Mouse (Mus musculus): ENCODE results near the gene Olfr98. TPM values are rescaled to one million over a fixed set of nuclear protein-coding genes. Genes with fewer than 3 reads are reported as not detected.

The Olfr98 gene
- not detected in 2 replicates for polyA plus RNA-seq (2016; fragmentation: Nextera tagmentation; extraction: Ambion mirVana)

DNA sequence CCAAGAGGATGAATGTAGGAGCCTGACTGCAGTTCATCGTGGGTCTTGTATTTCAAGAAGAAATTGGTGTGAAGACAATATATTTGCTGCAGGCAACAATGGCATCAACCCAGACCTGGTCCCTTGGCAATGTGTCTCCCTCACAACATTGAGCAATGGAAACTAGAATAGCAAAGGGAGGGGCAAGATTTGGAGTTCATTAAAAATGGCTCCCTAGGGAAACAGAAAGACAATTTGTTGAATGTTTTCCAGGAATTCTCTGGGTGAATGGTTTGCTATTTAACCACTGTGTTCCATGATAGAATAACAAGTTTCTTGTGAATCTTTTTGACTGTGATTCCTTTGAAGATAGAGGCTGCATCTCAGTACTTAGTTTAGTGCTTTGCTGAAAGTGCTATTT is at the start of gene Olfr98:
TSS of gene Olfr98 (minus strand) at position 124 of the 400 bp plus-strand sequence.
- Histone ChIP-seq H3K4me3 (no peak within 1 kb of the TSS), H3K9me3 (replicated peaks) (no peaks in the 10 kb centered on the region), H3K4me2 (no peak within 1 kb of the TSS), H3K27ac (ENCODE audit: poor library complexity, severe bottlenecking) (no peak within 1 kb of the TSS), H3K27me3 (replicated peaks) (no peaks in the 10 kb centered on the region), H3K36me3 (no peaks in the 10 kb centered on the region), H3K9ac (no peak within 1 kb of the TSS), H3K4me1 (replicated peaks) (no peaks in the 10 kb centered on the region)
- 82% methylated on average over 1 of the region's 1 CpGs for WGBS
- no peak for ATAC-seq (ENCODE audit: insufficient number of reproducible peaks, low FRiP score)

DNA sequence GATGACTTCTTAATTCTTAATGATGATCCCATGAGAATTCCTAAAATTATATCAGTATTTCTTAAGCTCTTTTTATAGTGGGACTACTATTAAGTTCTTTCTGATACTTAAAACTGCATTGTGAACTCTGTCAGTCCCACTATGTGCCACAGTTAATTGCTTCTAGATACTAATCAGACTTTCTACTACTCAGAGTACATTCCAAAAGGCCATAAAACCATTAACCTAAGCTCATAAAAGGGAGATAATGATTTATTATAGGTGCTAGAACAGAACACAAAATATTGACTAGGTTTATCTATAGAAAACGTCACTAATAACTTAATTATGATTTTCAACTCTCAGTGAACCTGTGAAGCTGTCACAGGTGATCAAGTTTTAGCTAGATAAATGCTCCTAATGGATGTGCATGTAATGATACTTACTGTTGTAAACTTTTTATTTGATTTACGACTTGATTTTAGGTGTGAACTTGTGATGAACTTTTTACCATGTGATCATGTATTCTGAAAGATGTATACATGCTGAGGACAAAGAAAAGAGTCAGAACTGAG is 46.7 kb upstream of the Olfr98 start:
- no peak for ATAC-seq (ENCODE audit: insufficient number of reproducible peaks, low FRiP score)
- Histone ChIP-seq H3K27ac (ENCODE audit: poor library complexity, severe bottlenecking) (no peak overlapping the region), H3K4me1 (replicated peaks) (no peaks in the 10 kb centered on the region), H3K9ac (no peak overlapping the region), H3K4me2 (no peak overlapping the region), H3K27me3 (replicated peaks) (no peaks in the 10 kb centered on the region), H3K9me3 (replicated peaks) (no peaks in the 10 kb centered on the region), H3K36me3 (no peaks in the 10 kb centered on the region), H3K4me3 (no peak overlapping the region)
- WGBS: 35% methylated on average over 2 of the region's 2 CpGs

GRCm38 (mm10) chr17:37308483-37308882 is 44.9 kb upstream of the Olfr98 start:
- Histone ChIP-seq H3K27me3 (replicated peaks) (no peaks in the 10 kb centered on the region), H3K27ac (ENCODE audit: poor library complexity, severe bottlenecking) (no peak overlapping the region), H3K4me1 (replicated peaks) (no peaks in the 10 kb centered on the region), H3K9me3 (replicated peaks) (no peaks in the 10 kb centered on the region), H3K36me3 (no peaks in the 10 kb centered on the region), H3K4me3 (no peak overlapping the region), H3K9ac (no peak overlapping the region), H3K4me2 (no peak overlapping the region)
- no peak for ATAC-seq (ENCODE audit: insufficient number of reproducible peaks, low FRiP score)
- WGBS: 33% methylated on average over 4 of the region's 4 CpGs

GRCm38 (mm10) chr17:37304213-37304612 is 40.7 kb upstream of the Olfr98 start, which contains the start of gene Olfr101:
Gene Olfr101, minus strand, starts transcription at chr17:37304313.
- no peak within 1 kb of the TSS for H3K27ac ChIP-seq (ENCODE audit: poor library complexity, severe bottlenecking)
- no peaks in the 10 kb centered on the region for H3K36me3 ChIP-seq
- H3K27me3 ChIP-seq (replicated peaks): no peaks in the 10 kb centered on the region
- 65% methylated on average over 4 of the region's 4 CpGs for WGBS
- no peak for ATAC-seq (ENCODE audit: insufficient number of reproducible peaks, low FRiP score)
- no peak within 1 kb of the TSS for H3K9ac ChIP-seq
- no peaks in the 10 kb centered on the region for H3K9me3 ChIP-seq (replicated peaks)
- H3K4me3 ChIP-seq: no peak within 1 kb of the TSS
- H3K4me2 ChIP-seq: no peak within 1 kb of the TSS
- no peaks in the 10 kb centered on the region for H3K4me1 ChIP-seq (replicated peaks)

GRCm38 (mm10) chr17:37283360-37283759 is 19.8 kb upstream of the Olfr98 start, which contains the start of gene Olfr99:
Gene Olfr99, minus strand, starts transcription at chr17:37283460.
- 70% methylated on average over 1 of the region's 1 CpGs for WGBS
- no peak within 1 kb of the TSS for H3K9ac ChIP-seq
- H3K9me3 ChIP-seq (replicated peaks): no peaks in the 10 kb centered on the region
- no peak within 1 kb of the TSS for H3K27ac ChIP-seq (ENCODE audit: poor library complexity, severe bottlenecking)
- H3K4me3 ChIP-seq: no peak within 1 kb of the TSS
- no peak within 1 kb of the TSS for H3K4me2 ChIP-seq
- no peaks in the 10 kb centered on the region for H3K36me3 ChIP-seq
- no peaks in the 10 kb centered on the region for H3K4me1 ChIP-seq (replicated peaks)
- no peak for ATAC-seq (ENCODE audit: insufficient number of reproducible peaks, low FRiP score)
- no peaks in the 10 kb centered on the region for H3K27me3 ChIP-seq (replicated peaks)

DNA sequence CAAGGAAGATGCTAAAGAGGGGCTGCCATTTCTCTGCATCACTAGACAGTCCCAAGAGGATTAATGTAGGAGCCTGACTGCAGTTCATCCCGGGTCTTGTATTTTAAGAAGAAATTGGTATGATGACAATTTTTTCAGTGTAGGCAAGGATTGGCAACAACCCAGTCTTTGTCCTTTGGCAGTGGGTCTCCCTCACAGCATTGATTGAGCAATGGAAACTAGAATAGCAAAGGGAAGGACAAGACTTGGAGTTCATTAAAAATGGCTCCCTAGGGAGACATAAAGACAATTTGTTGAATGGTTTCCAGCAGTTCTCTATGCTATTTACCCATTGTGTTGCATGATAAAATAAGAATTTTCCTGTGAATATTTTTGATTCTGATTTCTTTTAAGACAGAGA is 16.8 kb upstream of the Olfr98 start:
- ATAC-seq (ENCODE audit: insufficient number of reproducible peaks, low FRiP score): no peak
- H3K4me2 ChIP-seq: no peak overlapping the region
- no peaks in the 10 kb centered on the region for H3K4me1 ChIP-seq (replicated peaks)
- H3K27ac ChIP-seq (ENCODE audit: poor library complexity, severe bottlenecking): no peak overlapping the region
- no peaks in the 10 kb centered on the region for H3K27me3 ChIP-seq (replicated peaks)
- H3K9me3 ChIP-seq (replicated peaks): no peaks in the 10 kb centered on the region
- WGBS: 85% methylated on average over 1 of the region's 1 CpGs
- H3K4me3 ChIP-seq: no peak overlapping the region
- H3K36me3 ChIP-seq: no peaks in the 10 kb centered on the region
- no peak overlapping the region for H3K9ac ChIP-seq

DNA sequence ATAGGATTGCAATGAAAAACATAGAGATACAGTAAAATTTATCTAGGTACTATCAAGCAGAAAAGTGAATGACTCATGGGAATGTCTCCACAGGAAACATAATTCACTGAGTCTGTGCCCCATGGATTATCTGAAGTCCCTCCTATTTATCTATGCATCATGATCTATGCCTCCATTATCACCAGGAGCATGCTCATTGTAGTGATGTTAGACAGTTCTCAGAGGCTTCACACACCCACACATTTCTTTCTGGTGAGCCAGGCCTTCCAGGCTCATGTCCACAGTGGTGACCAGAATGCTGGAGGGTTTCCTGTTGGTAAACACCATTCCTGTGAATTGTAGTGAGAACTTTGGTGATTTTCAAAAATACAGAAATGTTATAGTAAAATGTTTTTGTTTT is 13.0 kb upstream of the Olfr98 start:
- H3K4me2 ChIP-seq: no peak overlapping the region
- no peaks in the 10 kb centered on the region for H3K9me3 ChIP-seq (replicated peaks)
- no peak for ATAC-seq (ENCODE audit: insufficient number of reproducible peaks, low FRiP score)
- H3K9ac ChIP-seq: no peak overlapping the region
- H3K36me3 ChIP-seq: no peaks in the 10 kb centered on the region
- H3K4me1 ChIP-seq (replicated peaks): no peaks in the 10 kb centered on the region
- no peak overlapping the region for H3K27ac ChIP-seq (ENCODE audit: poor library complexity, severe bottlenecking)
- no peak overlapping the region for H3K4me3 ChIP-seq
- H3K27me3 ChIP-seq (replicated peaks): no peaks in the 10 kb centered on the region; the same call in 1 of the 2 replicates

DNA sequence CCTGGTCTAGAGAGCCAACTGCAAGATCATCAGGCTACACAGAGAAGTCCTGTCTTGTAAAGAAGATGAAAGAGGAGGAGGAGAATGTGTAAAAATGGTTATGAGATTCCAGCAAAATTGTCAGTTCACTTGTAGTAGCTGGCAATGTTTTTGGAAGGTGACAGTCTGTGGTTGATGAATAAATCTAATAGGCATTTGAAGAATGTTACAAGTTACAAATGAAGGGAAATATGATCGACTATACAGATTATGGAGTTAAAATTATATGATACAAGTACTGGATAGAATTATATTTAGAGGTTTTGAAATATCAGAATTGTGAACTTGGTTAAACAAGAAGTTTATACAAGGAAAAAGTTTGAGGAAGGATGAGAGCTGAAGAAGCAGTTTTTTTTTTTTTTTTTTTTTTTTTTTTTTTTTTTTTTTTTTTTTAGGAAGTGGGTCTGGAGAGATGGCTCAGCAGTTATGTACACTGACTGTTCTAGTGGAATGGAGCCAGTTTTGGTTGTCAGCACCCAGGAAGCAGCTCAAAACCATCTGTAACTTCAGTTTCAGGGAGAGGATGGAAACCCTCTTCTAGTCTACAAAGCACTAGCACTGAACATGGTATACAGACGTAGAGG is 12.2 kb upstream of the Olfr98 start:
- Histone ChIP-seq H3K4me2 (no peak overlapping the region), H3K27ac (ENCODE audit: poor library complexity, severe bottlenecking) (no peak overlapping the region), H3K4me3 (no peak overlapping the region), H3K9ac (no peak overlapping the region), H3K36me3 (no peaks in the 10 kb centered on the region), H3K27me3 (replicated peaks) (no peaks in the 10 kb centered on the region; the same call in 1 of the 2 replicates), H3K9me3 (replicated peaks) (no peaks in the 10 kb centered on the region), H3K4me1 (replicated peaks) (0 out of 2 replicates have a peak, but pooled peaks cover under 1% of the 10 kb centered on the region)
- ATAC-seq (ENCODE audit: insufficient number of reproducible peaks, low FRiP score): no peak
- WGBS: 66% methylated on average over 2 of the region's 2 CpGs

- Histone ChIP-seq H3K27me3 (replicated peaks) (no peaks in the 10 kb centered on the region; the same call in 1 of the 2 replicates), H3K36me3 (no peaks in the 10 kb centered on the region), H3K9ac (no peak overlapping the region), H3K9me3 (replicated peaks) (no peaks in the 10 kb centered on the region), H3K4me1 (replicated peaks) (0 out of 2 replicates have a peak, but pooled peaks cover 4% of the 10 kb centered on the region), H3K27ac (ENCODE audit: poor library complexity, severe bottlenecking) (no peak overlapping the region), H3K4me3 (peak overlapping the region; percentile 59), H3K4me2 (peak overlapping the region; percentile 98)
- WGBS: 45% methylated on average over 8 of the region's 8 CpGs
- ATAC-seq (ENCODE audit: insufficient number of reproducible peaks, low FRiP score): peak; percentile 16; the same call in 1 of the 2 replicates
These were observed 7.1 kb upstream of the Olfr98 start for GRCm38 (mm10) chr17:37270702-37271092.

DNA sequence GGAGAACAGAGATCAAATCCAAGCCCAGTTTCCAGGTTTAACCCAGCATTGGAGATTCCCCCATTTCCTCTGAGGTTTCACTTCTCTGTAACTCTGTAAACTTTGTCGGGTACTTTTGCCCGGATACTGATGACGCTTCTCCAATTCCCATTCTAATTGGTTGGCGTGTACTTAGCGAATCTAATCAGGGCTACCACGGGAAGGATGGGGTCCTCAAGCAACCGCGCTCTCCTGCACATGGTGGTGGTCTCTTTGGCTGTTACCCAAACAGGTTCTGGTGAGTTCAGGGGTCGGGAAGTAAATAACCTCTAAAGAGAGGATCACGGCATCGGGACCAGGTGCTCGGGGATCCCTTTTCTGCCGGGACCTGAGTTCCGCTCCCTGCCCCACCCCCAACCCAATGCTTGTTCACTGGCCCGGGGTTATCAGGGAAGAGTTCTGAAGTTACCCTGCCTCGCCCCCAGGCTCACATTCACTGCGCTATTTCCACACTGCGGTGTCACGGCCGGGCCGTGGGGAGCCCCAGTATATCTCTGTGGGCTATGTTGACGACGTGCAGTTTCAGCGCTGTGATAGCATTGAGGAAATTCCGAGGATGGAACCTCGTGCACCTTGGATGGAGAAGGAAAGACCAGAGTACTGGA is 6.6 kb upstream of the Olfr98 start, which contains the start of gene H2-M3:
TSS of gene H2-M3 (plus strand) at position 163 of the 644 bp plus-strand sequence.
- H3K36me3 ChIP-seq: no peaks in the 10 kb centered on the region
- no peaks in the 10 kb centered on the region; the same call in 1 of the 2 replicates for H3K27me3 ChIP-seq (replicated peaks)
- no peaks in the 10 kb centered on the region for H3K9me3 ChIP-seq (replicated peaks)
- peak; percentile 88 for ATAC-seq (ENCODE audit: insufficient number of reproducible peaks, low FRiP score)
- peak within 1 kb of the TSS; percentile 59 for H3K4me3 ChIP-seq
- H3K27ac ChIP-seq (ENCODE audit: poor library complexity, severe bottlenecking): no peak within 1 kb of the TSS
- 0 out of 2 replicates have a peak within 1 kb of the TSS, but pooled peaks have one; percentile 16 for H3K9ac ChIP-seq
- 2% methylated on average over 26 of the region's 26 CpGs for WGBS
- peak within 1 kb of the TSS; percentile 98 for H3K4me2 ChIP-seq
- H3K4me1 ChIP-seq (replicated peaks): 0 out of 2 replicates have a peak, but pooled peaks cover 4% of the 10 kb centered on the region

DNA sequence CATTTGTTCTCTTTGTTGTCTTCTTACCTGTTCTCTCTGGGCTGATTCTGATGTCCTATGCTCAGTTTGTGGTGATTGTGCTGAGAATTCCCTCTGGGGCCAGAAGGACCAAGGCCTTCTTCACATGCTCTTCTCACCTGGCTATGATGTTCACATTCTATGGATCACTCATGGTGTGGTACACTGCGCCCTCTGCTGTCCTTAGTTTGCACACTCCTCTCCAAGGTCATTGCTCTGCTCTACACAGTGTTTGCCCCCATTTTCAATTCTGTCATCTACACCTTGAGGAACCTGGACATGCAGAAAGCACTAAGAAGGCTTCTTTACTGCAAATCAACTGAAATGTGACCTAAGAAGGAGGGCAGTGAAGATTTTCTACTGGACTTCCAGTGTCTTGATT is 13.0 kb downstream of the Olfr98 start:
- WGBS: 14% methylated on average over 1 of the region's 1 CpGs
- no peaks in the 10 kb centered on the region for H3K4me1 ChIP-seq (replicated peaks)
- no peak for ATAC-seq (ENCODE audit: insufficient number of reproducible peaks, low FRiP score)
- H3K27ac ChIP-seq (ENCODE audit: poor library complexity, severe bottlenecking): no peak overlapping the region
- no peak overlapping the region for H3K4me2 ChIP-seq
- no peak overlapping the region for H3K9ac ChIP-seq
- H3K9me3 ChIP-seq (replicated peaks): no peaks in the 10 kb centered on the region
- no peaks in the 10 kb centered on the region for H3K27me3 ChIP-seq (replicated peaks)
- H3K36me3 ChIP-seq: no peaks in the 10 kb centered on the region
- H3K4me3 ChIP-seq: no peak overlapping the region
